Mouse (Mus musculus) 3T3-L1 (cell line): ENCODE results near the gene Gm4131.
A peak's percentile ranks its signal among the peaks of the same experiment; 100 is the strongest.
"Not testable (repeated sequence)": the region's sequence is repeated elsewhere in the genome, so short reads cannot be mapped to it uniquely, and the experiment has no call there.

Experiments used
- DNase-seq: peaks from one replicate; pipeline ENCODE4 v3.0.0-alpha.2; 2015; ENCODE audit warnings: low read depth, low spot score

The Gm4131 gene

DNA sequence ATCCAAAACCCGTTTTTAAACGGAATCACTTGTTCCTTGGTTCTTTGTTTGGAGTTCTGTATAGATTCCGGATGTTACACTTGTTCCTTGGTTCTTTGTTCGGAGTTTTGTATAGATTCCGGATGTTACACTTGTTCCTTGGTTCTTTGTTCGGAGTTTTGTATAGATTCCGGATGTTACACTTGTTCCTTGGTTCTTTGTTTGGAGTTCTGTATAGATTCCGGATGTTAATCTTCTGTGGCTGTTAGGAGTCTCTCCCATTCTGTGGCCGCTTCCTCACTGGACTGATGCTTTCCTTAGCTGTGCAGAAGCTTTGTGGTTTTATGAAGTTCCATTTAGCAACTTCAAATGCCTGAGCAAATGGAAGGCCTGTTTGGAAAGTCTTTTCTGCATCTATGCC lies at the start of gene Gm4131:
Gm4131 (minus strand) TSS at position 101 of the 400 bp plus-strand sequence.
- not testable (repeated sequence) for DNase-seq

DNA sequence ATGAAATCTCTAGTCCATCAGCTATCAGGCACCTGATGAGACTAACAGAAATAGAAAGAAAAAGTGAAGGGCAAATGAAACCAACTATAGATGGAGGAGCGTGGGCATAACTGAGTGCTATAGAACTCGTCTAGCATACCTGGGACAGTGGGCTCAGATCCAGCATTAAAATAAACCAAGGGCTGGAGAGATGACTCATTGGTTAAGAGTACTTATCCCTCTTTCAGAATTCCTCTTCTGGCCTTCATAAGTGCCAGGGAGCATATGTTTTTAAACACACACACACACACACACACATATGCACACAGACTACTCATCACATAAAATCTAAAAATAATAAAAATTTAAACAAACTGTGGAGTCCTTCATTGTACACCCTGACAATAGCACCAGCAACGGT lies 43.2 kb upstream of the Gm4131 start:
- peak; percentile 60 for DNase-seq

DNA sequence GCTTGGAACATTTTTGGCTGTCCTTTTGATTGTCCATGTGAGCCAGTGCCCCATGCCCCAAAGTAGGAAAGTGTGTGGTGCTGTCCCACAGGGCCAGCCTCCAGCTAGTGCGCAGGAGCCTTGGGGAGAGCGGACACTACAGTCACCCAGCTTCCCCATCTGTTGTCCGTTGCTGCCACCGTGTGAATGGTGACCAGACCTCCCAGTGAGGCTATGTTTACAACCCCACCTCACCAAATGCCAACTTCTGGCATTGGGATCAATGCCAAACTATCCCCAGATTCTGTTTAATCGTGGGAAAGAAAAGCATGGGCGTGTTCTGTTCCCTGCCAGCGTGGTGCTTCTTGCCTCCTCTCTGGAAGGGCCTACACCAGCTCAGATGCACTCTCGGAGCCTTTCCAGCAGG lies 41.1 kb upstream of the Gm4131 start:
- DNase-seq, result no peak

DNA sequence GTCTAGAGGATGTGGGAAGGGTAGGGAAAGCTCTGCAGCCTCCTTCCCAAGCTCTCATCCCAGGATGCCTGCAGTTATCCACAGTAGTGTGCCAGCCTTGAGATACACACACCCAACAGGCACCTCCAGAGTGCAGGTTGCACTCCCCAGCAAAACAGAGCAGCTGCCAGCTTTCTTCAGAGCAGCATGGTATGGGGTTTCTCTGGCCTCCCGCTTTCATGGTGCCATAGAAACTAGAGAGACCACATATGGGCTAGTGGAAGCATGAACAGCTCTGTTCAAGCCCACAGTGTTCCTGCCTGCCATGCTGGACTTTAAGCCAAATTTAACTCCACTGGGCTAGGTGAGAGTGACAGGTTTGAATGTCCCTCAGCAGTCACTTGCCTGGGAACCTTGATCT lies 36.1 kb upstream of the Gm4131 start:
- no peak for DNase-seq

- no peak for DNase-seq
Observed at GRCm38 (mm10) chr14:62602271-62602670, 35.5 kb upstream of the Gm4131 start.

GRCm38 (mm10) chr14:62600109-62600522 lies 33.4 kb upstream of the Gm4131 start:
- DNase-seq, result no peak

GRCm38 (mm10) chr14:62585338-62585737 lies 18.6 kb upstream of the Gm4131 start:
- DNase-seq, result no peak

GRCm38 (mm10) chr14:62584637-62585036 lies 17.9 kb upstream of the Gm4131 start:
- no peak for DNase-seq

- DNase-seq, result no peak
Observed at GRCm38 (mm10) chr14:62581768-62582167, 15.0 kb upstream of the Gm4131 start.

GRCm38 (mm10) chr14:62580945-62581344 lies 14.2 kb upstream of the Gm4131 start:
- DNase-seq, result no peak

DNA sequence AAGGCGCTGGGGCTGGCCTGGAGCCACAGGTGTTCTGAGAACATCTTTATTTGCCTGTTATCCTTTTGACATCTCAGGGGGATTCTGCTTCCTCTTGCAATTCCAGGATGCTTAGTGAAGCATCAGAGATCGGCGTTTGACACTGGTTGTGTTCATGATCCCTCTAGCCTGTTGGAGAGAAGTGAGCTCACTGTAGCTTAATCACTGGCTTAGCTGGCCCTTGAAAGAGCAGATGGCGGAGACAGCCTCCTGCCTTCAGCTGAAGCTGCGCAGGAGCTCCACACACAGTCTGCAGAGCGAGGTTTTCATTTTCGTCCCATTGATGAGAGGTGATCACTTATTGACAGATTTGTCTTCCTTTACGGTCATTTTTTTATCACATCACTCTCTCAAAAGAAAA lies 9.1 kb upstream of the Gm4131 start:
- no peak for DNase-seq

DNA sequence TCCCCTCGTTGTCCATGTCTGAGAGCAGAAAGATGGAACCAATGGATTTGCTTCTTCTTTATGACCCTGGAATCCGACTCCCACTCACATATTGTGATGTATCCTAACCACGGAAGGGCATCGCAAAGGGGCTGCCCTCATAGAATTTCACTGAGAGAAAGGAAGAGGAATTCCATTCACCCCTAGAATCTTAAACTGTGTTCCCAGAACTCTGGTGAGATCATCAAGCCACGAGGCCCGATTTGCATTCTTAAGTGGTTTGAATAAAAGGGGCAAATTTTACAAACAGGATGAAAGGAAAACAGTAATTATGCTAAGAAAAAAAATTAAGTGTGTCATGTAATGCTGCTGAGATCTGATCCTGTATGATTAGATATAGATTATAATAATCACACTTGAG lies 8.2 kb upstream of the Gm4131 start:
- DNase-seq, result peak; percentile 20

- DNase-seq, result no peak
Observed at GRCm38 (mm10) chr14:62573454-62573853, 6.7 kb upstream of the Gm4131 start.

DNA sequence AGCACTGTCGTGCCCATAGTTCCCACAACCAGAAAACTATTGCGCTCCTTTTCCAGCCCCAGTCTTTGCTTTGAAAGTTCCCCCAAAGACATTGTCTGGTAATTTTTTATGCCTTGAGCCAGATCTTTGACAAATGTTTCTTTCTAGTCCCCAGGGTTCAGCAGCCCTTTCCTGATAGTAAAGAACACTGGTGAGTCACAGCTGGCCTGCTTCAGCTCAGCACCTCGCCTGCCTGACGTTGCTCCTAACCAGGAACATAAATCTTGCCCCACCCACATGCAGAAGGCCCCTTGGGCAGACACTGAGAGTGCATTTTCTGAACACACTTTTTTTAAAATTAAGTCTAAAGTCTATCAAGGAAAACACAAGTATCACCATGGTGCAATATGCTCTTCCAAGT lies 3.6 kb upstream of the Gm4131 start:
- DNase-seq, result peak; percentile 87

- DNase-seq, result peak; percentile 25
Observed at GRCm38 (mm10) chr14:62569463-62569862, 2.7 kb upstream of the Gm4131 start.

DNA sequence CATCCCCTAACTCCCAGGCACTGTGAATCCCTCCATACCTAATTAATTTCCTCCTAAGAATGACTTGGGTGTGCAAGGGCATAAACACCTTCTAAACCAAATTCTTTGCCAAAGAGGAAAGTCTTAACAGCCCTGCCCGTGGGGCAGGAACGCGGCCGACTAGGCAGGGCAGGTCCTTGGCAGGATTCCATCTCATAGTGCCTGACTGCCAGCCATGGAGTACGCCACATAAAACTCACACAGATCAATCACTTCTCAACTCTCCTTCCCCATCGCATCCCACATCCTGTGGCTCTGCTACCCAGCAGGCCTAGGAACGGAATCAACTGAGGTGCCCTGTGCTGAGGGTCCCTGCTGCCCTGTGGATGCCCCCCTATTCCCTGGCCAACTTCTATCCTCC lies 3.0 kb downstream of the Gm4131 start:
- DNase-seq, result no peak

GRCm38 (mm10) chr14:62561875-62562748 lies 4.6 kb downstream of the Gm4131 start:
- DNase-seq, result no peak

GRCm38 (mm10) chr14:62557111-62557510 lies 9.6 kb downstream of the Gm4131 start:
- DNase-seq, result no peak

GRCm38 (mm10) chr14:62555840-62556810 lies 10.6 kb downstream of the Gm4131 start:
- DNase-seq, result no peak

- DNase-seq, result no peak
Observed at GRCm38 (mm10) chr14:62555309-62555829, 11.4 kb downstream of the Gm4131 start, which contains the start of gene Fam124a. Gene Fam124a (plus strand): TSS chr14:62555737.

- DNase-seq, result no peak
Observed at GRCm38 (mm10) chr14:62553786-62554185, 12.9 kb downstream of the Gm4131 start.

DNA sequence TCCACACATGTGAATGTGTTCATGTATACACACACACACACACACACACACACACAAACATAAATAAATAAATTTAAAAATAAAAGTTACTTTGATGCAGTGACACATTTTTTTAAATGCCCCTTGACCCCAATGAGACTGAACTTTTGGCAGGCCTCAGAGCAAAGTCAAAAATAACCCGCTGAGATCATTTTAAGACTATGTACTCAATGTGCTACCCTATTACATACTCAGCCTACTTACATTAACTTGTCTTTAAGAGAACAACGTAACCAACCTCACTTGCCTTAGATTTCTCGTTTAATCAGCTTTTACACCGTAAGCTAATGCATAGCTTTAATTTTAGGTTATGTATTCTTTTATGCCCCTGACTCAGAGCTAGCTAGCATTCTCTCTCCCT lies 13.9 kb downstream of the Gm4131 start:
- peak; percentile 23 for DNase-seq
